21 mouse cellular contexts compared by ENCODE assay signal in the genomic region with DNA sequence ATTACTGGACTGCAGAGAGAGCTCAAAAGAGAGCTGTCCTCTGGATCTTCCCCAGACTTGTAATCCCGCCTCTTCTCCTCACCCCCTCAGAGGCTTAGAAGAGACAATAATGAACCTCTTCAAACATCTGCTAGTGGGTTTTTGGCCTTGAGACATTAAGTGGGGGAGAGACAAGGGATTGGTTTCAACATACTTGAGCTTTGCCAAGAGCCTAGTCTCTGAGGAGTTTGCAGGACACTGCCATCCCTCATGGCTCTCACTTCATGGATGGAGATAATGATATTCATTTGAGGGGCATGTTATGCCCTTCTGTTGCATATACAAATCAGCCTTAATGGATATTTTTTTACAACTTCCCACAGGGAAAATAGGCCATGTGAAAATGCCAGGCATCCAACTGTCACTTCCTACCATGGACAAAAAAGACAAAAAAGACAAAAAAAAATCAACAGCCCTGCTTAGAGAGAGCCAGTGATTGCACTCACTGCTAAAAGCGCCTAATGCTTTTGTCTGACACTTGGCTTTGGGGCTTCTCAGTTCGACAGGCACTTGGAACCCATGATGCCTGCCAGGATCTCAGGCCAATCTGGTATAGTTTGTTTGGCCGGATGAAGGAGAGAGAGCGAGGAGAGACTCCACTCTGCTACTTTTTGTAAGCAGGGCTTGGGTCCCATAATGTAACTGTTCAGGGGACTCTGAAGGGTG.
DNase-seq lines count a peak whose midpoint lies in the region; ATAC-seq lines count a peak whose summit lies in the region.
"Had no signal": no experiment of that assay in that cellular context is flagged by ENCODE, and none has a peak within 500 bp of the region (broad histone marks: within the 10 kb centered on the region; RNA-seq: fewer than 3 reads in every experiment).

No protein-coding gene starts in this region.

- H3K9me3 ChIP-seq in forebrain, embryonic 15.5 days, result no peaks in the 10 kb centered on the region
- no peaks in the 10 kb centered on the region for H3K9me3 ChIP-seq in forebrain, embryonic 12.5 days
- H3K9me3 ChIP-seq in heart, embryonic 12.5 days (replicated peaks), result no peaks in the 10 kb centered on the region
- H3K9me3 ChIP-seq in midbrain, embryonic 13.5 days, result no peaks in the 10 kb centered on the region
- H3K9me3 ChIP-seq: liver, embryonic 15.5 days; neural tube, embryonic 15.5 days had no signal

- peak; percentile 37 to 43 for DNase-seq in heart, adult 18-20 months
- DNase-seq in lung, postnatal 10 days, result peak; percentile 27
- no peak for DNase-seq in lung, postnatal 14 days
- peak; percentile 38 for DNase-seq in skeletal muscle tissue, adult 2 months (ENCODE audit: low read depth, low spot score)
- DNase-seq: adrenal gland, postnatal 25 days; kidney, adult 8-10 months; kidney, postnatal 25 days; layer of hippocampus, adult 9-11 months; thymus, adult 18-20 months had no signal

- no peak overlapping the region for H3K4me3 ChIP-seq in forebrain, embryonic 15.5 days
- no peak overlapping the region for H3K4me3 ChIP-seq in forebrain, embryonic 12.5 days (replicated peaks)
- H3K4me3 ChIP-seq in heart, embryonic 12.5 days, result no peak overlapping the region
- H3K4me3 ChIP-seq in midbrain, embryonic 13.5 days (replicated peaks), result no peak overlapping the region
- H3K4me3 ChIP-seq: heart, adult 2 months; liver, embryonic 15.5 days; myocyte; neural tube, embryonic 15.5 days had no signal

- no peak overlapping the region for H3K4me2 ChIP-seq in forebrain, embryonic 15.5 days (replicated peaks)
- H3K4me2 ChIP-seq in forebrain, embryonic 12.5 days, result no peak overlapping the region
- H3K4me2 ChIP-seq in heart, embryonic 12.5 days, result no peak overlapping the region
- no peak overlapping the region for H3K4me2 ChIP-seq in midbrain, embryonic 13.5 days (replicated peaks)
- H3K4me2 ChIP-seq: liver, embryonic 15.5 days; midbrain, embryonic 11.5 days; neural tube, embryonic 15.5 days had no signal

- 66% methylated on average over 5 of the region's 5 CpGs for WGBS in forebrain, embryonic 15.5 days
- WGBS in forebrain, embryonic 12.5 days, result 88% methylated on average over 5 of the region's 5 CpGs
- 79% methylated on average over 5 of the region's 5 CpGs for WGBS in heart, embryonic 12.5 days
- WGBS in midbrain, embryonic 13.5 days, result 80% methylated on average over 5 of the region's 5 CpGs

- peak overlapping the region; percentile 1 for H3K27ac ChIP-seq in forebrain, embryonic 15.5 days (replicated peaks)
- H3K27ac ChIP-seq in forebrain, embryonic 12.5 days, result no peak overlapping the region
- H3K27ac ChIP-seq in heart, embryonic 12.5 days (ENCODE audit: poor library complexity, severe bottlenecking), result no peak overlapping the region
- no peak overlapping the region for H3K27ac ChIP-seq in midbrain, embryonic 13.5 days
- H3K27ac ChIP-seq: heart, adult 2 months; liver, embryonic 15.5 days; macrophage; neural tube, embryonic 15.5 days had no signal

- no peaks in the 10 kb centered on the region for H3K36me3 ChIP-seq in forebrain, embryonic 15.5 days
- H3K36me3 ChIP-seq in forebrain, embryonic 12.5 days (replicated peaks), result no peaks in the 10 kb centered on the region
- no peaks in the 10 kb centered on the region for H3K36me3 ChIP-seq in heart, embryonic 12.5 days
- H3K36me3 ChIP-seq in midbrain, embryonic 13.5 days, result no peaks in the 10 kb centered on the region
- H3K36me3 ChIP-seq: liver, embryonic 15.5 days; neural tube, embryonic 15.5 days had no signal

- no peak overlapping the region for H3K9ac ChIP-seq in forebrain, embryonic 15.5 days (replicated peaks)
- no peak overlapping the region for H3K9ac ChIP-seq in forebrain, embryonic 12.5 days
- no peak overlapping the region for H3K9ac ChIP-seq in heart, embryonic 12.5 days
- no peak overlapping the region for H3K9ac ChIP-seq in midbrain, embryonic 13.5 days (replicated peaks)
- H3K9ac ChIP-seq: liver, embryonic 15.5 days; neural tube, embryonic 15.5 days had no signal

- no peaks in the 10 kb centered on the region for H3K27me3 ChIP-seq in forebrain, embryonic 15.5 days
- no peaks in the 10 kb centered on the region for H3K27me3 ChIP-seq in forebrain, embryonic 12.5 days
- H3K27me3 ChIP-seq in heart, embryonic 12.5 days (replicated peaks), result no peaks in the 10 kb centered on the region
- no peaks in the 10 kb centered on the region for H3K27me3 ChIP-seq in midbrain, embryonic 13.5 days
- H3K27me3 ChIP-seq: liver, embryonic 15.5 days; neural tube, embryonic 15.5 days; Patski had no signal

- no peak for ATAC-seq in forebrain, embryonic 15.5 days (replicated peaks)
- ATAC-seq in forebrain, embryonic 12.5 days (ENCODE audit: low FRiP score), result no peak
- ATAC-seq in heart, embryonic 12.5 days (ENCODE audit: insufficient number of reproducible peaks, low FRiP score), result no peak
- no peak for ATAC-seq in midbrain, embryonic 13.5 days
- ATAC-seq: activated CD4-positive, CD25-positive, alpha-beta regulatory T cell, adult 4 months; Patski had no signal

- peaks cover 7% of the 10 kb centered on the region; the same call in 1 of the 2 replicates for H3K4me1 ChIP-seq in forebrain, embryonic 15.5 days
- H3K4me1 ChIP-seq in forebrain, embryonic 12.5 days, result no peaks in the 10 kb centered on the region
- peaks cover 11% of the 10 kb centered on the region; the same call in 1 of the 2 replicates for H3K4me1 ChIP-seq in heart, embryonic 12.5 days (replicated peaks)
- H3K4me1 ChIP-seq in midbrain, embryonic 13.5 days (replicated peaks), result no peaks in the 10 kb centered on the region
- H3K4me1 ChIP-seq: liver, embryonic 15.5 days; neural tube, embryonic 15.5 days had no signal
